Mouse (Mus musculus) thymus, postnatal 14 days (tissue): ENCODE results near the gene Vmn2r56.
"Not testable (repeated sequence)": the region's sequence is repeated elsewhere in the genome, so short reads cannot be mapped to it uniquely, and the experiment has no call there.

Source experiments
- DNase-seq: peaks from one replicate; pipeline ENCODE4 v3.0.0; 2021

Gene Vmn2r56

DNA sequence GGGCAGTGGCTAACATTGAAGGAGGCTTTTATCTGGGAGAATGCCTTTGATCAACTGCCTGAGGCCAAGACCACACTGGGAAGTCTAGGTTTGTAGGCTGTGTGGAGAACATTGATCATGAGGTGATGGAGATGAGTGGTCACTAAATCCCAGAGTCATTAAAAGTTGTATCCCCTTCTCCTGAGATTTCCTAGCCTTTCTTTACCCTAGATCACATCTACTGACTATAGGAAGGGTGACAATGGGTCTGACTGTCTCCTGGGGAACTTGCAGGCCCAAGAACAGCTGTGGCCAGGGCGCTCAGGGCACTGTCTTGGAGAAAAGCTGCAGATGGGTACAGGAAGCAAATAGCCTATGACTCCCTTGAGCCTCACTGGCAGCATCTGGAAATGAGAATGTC is at the start of gene Vmn2r56:
Gene Vmn2r56 (minus strand): TSS at position 101 of the 400 bp plus-strand sequence.
- no peak for DNase-seq

DNA sequence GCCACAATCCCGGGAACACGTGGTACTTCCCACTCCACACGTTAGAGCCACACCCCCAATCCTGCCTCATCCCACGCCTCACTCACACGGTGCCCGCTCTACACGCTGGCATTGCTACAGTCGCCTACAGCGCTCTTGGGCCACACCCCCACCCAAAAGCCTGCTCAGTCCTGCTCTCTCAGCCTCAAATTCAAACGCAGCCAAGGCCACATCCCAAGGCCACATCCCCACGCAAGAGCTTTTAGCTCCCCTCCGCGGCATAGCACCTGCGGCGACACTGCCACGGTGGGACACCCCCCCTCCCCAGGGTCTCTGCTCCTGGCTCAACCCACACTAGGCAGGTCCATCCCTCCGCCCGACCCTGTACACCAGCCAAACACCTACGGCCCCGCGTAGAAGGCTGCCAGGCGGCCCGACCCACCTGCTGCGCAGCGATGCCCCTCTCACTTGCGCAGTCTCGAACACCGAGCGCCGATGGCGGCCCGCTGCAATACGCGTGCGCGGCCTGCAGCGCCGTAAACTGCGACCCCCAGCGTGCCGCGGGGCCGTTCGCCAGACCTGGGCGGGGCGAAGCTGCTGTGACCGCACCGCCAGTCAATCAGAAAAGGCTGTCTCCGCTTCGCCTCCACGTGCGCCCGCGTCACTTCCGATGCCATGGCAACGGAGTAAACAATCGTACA is 45.5 kb upstream of the Vmn2r56 start:
- DNase-seq: peak; percentile 87

DNA sequence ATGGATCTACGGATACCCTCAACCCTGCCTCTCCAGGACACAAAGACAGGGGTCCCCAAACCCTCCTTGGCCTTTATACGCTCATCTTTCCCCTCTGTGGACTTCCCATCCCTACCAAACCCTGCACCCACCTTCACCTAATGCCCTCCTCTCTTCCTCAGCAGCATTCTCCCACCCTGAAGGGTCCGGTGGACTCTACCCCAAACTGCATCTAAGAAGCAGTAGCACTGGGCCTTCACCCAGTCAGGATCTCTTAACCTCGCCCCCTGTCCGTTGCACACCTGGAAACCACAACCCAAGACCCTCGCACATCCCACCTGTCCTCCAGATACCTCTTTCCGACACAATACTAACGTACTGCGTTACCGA is 45.0 kb upstream of the Vmn2r56 start:
- no peak for DNase-seq

DNA sequence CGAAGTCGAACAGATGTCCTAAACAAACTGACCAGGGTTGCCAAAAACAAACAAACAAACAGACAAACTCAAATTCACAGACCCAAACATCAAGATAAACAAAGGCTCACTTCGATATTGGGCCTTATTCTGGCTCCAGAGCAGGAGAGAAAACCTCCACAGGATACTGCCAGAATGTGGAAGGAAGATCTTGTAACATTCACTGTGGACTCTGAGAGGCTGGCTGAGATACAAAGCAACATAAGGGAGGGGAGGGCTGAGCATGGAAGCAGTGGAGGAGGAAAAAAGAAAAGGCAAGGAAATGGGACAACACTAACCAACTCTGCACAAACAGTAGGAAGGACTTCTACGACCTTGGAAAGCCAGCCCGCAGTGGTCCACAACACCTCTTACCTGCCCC is 44.3 kb upstream of the Vmn2r56 start:
- no peak for DNase-seq

DNA sequence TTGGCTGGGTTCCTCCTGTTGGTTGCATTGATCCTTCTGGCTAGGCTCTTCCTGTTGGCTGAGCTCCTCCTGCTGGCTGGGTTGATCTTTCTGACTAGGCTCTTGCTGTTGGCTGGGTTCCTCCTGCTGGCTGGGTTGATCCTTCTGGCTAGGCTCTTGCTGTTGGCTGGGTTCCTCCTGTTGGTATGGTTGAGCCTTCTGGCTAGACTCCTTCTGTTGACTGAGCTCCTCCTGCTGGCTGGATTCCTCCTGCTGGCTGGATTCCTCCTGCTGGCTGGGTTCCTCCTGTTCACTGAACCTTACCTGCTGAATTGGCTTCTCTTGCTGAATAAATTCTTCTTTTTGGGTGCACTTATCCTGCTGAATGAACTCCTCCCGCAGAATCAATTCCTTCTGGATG is 39.8 kb upstream of the Vmn2r56 start:
- no peak for DNase-seq

DNA sequence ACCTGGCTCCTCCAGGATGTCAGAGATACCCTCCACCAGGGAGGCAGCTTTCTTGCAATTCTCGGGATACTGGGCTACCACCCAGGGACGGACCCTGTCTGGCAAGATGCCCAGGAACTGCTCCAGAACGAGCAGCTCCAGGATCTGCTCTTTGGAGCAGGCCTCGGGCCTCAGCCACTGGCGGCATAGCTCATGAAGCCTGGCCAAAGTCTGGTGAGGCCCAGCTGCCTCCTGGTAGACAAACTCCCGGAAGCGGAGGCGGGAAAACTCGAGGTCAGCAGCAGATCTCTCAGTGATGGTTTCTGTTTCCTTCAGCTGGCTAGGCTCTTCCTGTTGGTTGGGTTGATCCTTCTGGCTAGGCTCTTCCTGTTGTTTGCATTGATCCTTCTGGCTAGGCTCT is 39.3 kb upstream of the Vmn2r56 start:
- no peak for DNase-seq

DNA sequence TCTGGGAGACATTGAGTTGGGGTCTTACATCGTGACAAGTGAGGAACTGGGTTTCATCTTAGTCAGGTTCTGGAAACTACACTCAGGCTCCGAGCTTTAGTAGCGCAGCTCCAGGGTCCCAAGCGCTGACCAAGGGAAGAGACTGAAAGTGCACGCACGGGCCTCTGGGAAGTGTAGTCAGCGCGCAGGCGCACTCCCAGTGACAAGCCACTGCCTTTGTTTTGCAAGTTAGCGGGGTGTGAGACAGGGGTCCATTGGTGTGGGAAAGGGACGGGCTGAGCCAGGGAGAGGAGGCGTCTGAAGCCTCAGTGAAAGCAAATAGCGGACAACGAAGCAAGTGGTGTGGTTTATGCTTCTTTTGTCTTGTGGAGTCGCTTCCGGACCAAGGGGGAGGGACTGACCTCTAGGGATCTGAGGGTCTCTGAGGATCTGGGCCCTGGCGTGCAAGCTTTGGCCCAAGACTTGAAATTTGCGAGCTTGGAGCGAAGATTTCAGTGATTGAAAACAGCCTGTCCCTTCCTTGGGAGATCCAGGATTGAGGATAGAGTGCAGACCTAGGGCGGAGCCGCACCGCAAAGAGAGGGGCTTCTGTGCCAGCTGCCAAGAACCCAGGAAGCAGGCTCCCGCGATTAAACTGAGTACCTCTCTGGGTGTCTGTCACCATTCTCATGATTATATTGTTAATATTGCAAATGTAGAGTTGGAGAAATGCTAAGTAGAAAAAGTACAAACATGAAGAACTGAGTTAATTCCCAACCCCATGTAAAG is 14.8 kb upstream of the Vmn2r56 start:
- DNase-seq: no peak

DNA sequence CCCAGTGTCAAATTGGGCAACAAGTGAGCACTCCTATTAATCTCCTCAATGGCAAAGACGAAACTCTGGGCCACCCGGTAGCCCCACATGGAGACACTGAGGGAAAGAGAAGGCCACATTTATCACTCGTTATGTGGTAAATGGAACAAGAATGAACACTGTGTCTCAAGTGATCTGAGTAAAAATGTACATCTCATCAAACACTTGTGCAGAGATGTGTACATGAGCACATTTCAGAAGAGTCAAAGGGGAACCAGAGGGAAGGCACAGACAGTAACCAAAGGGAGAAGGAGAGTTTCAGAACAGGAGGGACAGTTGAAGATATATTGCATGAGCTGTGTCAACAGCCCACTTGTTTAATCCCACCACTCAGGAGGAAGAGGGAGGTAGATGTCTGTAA is 49.9 kb downstream of the Vmn2r56 start, which contains the start of gene Vmn2r55:
Gene Vmn2r55 (minus strand): TSS at position 101 of the 400 bp plus-strand sequence.
- not testable (repeated sequence) for DNase-seq

DNA sequence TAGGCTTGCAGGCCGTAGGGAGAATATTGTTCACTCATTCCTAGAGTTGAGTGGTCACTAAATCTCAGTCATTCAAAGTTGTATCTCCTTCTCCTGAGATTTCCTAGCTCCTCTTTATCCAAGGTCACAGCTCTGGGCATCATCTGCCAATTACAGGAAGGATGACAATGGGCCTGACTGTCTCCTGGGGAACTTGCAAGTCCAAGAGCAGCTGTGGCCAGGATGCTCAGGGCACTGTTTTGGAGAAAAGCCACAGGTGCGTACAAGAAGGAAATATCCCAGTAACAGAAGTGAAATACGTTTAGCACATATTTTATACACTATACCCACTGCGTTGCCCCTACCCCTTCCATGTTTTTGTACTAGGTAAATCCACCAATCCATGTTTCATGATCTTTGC is 94.6 kb downstream of the Vmn2r56 start, which contains the start of gene Vmn2r54:
Gene Vmn2r54 (minus strand): TSS at position 101 of the 400 bp plus-strand sequence.
- DNase-seq: not testable (repeated sequence)
